Mouse (Mus musculus): Measurements from ENCODE around the gene Zmpste24. TPM values are rescaled to one million over a fixed set of nuclear protein-coding genes. Genes with fewer than 3 reads are reported as not detected.
"Not testable (repeated sequence)": the region's sequence is repeated elsewhere in the genome, so short reads cannot be mapped to it uniquely, and the experiment has no call there.

Gene Zmpste24
- 10 to 100 TPM; 15.0 to 20.3 TPM for total RNA-seq (2021)
- long read RNA-seq, experiment 1, transcript Zmpste24-201 (10 exons, 3,429 nt): major isoform, 38 of 42 reads
- long read RNA-seq, experiment 1, partial matches to known transcripts: 1 of 42 reads
- long read RNA-seq, experiment 1, other reads (novel, unspliced or antisense): 3 of 42 reads
- long read RNA-seq, experiment 2, transcript Zmpste24-201 (10 exons, 3,429 nt): major isoform, 22 of 23 reads
- long read RNA-seq, experiment 2, partial matches to known transcripts: 0 of 23 reads
- long read RNA-seq, experiment 2, other reads (novel, unspliced or antisense): 1 of 23 reads

GRCm38 (mm10) chr4:121097650-121098378 is at the start of gene Zmpste24:
Gene Zmpste24, minus strand, starts transcription at chr4:121098241.
- H3K4me3 ChIP-seq: peak within 1 kb of the TSS; percentile 83
- DNase-seq: peak; percentile 81
- intact Hi-C loops (cut with DNase I): loop anchor here (5.0 kb wide), 1 partner anchor 119 kb away; the partner anchor contains the start of gene Rlf
- peak within 1 kb of the TSS; percentile 90 for H3K27ac ChIP-seq
- TF ChIP-seq CTCF (IDR thresholded peaks at IDR 0.05): no peak

- intact Hi-C loops (cut with DNase I): no loop called here
- DNase-seq: no peak
- TF ChIP-seq CTCF (IDR thresholded peaks at IDR 0.05): no peak
Observed at GRCm38 (mm10) chr4:121109126-121109525, 11.1 kb upstream of the Zmpste24 start, which contains the start of gene Tmco2. Gene Tmco2, minus strand, starts transcription at chr4:121109226.

GRCm38 (mm10) chr4:121103304-121103703 is 5.3 kb upstream of the Zmpste24 start:
- Histone ChIP-seq H3K4me3 (no peak overlapping the region), H3K27ac (no peak overlapping the region)
- intact Hi-C loops (cut with DNase I): no loop called here
- DNase-seq: no peak
- TF ChIP-seq CTCF (IDR thresholded peaks at IDR 0.05): no peak

More at GRCm38 (mm10) chr4:121109126-121109525, 11.1 kb upstream of the Zmpste24 start, which contains the start of gene Tmco2:
- H3K4me3 ChIP-seq: no peak within 1 kb of the TSS
- no peak within 1 kb of the TSS for H3K27ac ChIP-seq

- DNase-seq: no peak
- intact Hi-C loops (cut with DNase I): no loop called here
- no peak for TF ChIP-seq CTCF (IDR thresholded peaks at IDR 0.05)
- Histone ChIP-seq H3K27ac (no peak overlapping the region), H3K4me3 (no peak overlapping the region)
Observed at GRCm38 (mm10) chr4:121090211-121090610, 7.8 kb downstream of the Zmpste24 start.

- TF ChIP-seq CTCF (IDR thresholded peaks at IDR 0.05): no peak
- H3K4me3 ChIP-seq: no peak overlapping the region
- no peak for DNase-seq
- no peak overlapping the region for H3K27ac ChIP-seq
- intact Hi-C loops (cut with DNase I): no loop called here
Observed at GRCm38 (mm10) chr4:121088696-121089095, 9.3 kb downstream of the Zmpste24 start.

GRCm38 (mm10) chr4:121084506-121084905 is 13.5 kb downstream of the Zmpste24 start:
- TF ChIP-seq CTCF (IDR thresholded peaks at IDR 0.05): no peak

GRCm38 (mm10) chr4:121080395-121080794 is 17.6 kb downstream of the Zmpste24 start:
- H3K27ac ChIP-seq: peak overlapping the region; percentile 52; the same call in 1 of the 2 replicates
- no peak for TF ChIP-seq CTCF (IDR thresholded peaks at IDR 0.05)
- DNase-seq: no peak
- intact Hi-C loops (cut with DNase I): no loop called here
- H3K4me3 ChIP-seq: no peak overlapping the region

More at GRCm38 (mm10) chr4:121084506-121084905, 13.5 kb downstream of the Zmpste24 start:
- H3K27ac ChIP-seq: no peak overlapping the region
- no peak for DNase-seq
- intact Hi-C loops (cut with DNase I): no loop called here
- H3K4me3 ChIP-seq: no peak overlapping the region

GRCm38 (mm10) chr4:121077915-121078646 is 20.0 kb downstream of the Zmpste24 start:
- Histone ChIP-seq H3K27ac (no peak overlapping the region), H3K4me3 (no peak overlapping the region)
- DNase-seq: no peak
- TF ChIP-seq CTCF (IDR thresholded peaks at IDR 0.05): no peak
- intact Hi-C loops (cut with DNase I): no loop called here

- no peak overlapping the region for H3K4me3 ChIP-seq
- no peak for TF ChIP-seq CTCF (IDR thresholded peaks at IDR 0.05)
- intact Hi-C loops (cut with DNase I): no loop called here
- no peak for DNase-seq
- no peak overlapping the region for H3K27ac ChIP-seq
Observed at GRCm38 (mm10) chr4:121074250-121074649, 23.8 kb downstream of the Zmpste24 start.

- intact Hi-C loops (cut with DNase I): no loop called here
- no peak overlapping the region for H3K4me3 ChIP-seq
- TF ChIP-seq CTCF (IDR thresholded peaks at IDR 0.05): no peak
- H3K27ac ChIP-seq: no peak overlapping the region
- no peak for DNase-seq
Observed at GRCm38 (mm10) chr4:121065336-121065735, 32.7 kb downstream of the Zmpste24 start.

- H3K27ac ChIP-seq; DNase-seq; H3K4me3 ChIP-seq; intact Hi-C loops (cut with DNase I): not testable (repeated sequence)
Observed at GRCm38 (mm10) chr4:121059218-121059617, 38.8 kb downstream of the Zmpste24 start.

- DNase-seq: no peak
- no peak overlapping the region for H3K27ac ChIP-seq
- no peak for TF ChIP-seq CTCF (IDR thresholded peaks at IDR 0.05)
- no peak overlapping the region for H3K4me3 ChIP-seq
- intact Hi-C loops (cut with DNase I): no loop called here
Observed at GRCm38 (mm10) chr4:121057032-121057431, 41.0 kb downstream of the Zmpste24 start.

- intact Hi-C loops (cut with DNase I): no loop called here
- DNase-seq: no peak
- Histone ChIP-seq H3K4me3 (no peak overlapping the region), H3K27ac (no peak overlapping the region)
- TF ChIP-seq CTCF (IDR thresholded peaks at IDR 0.05): peak; percentile 66
Observed at GRCm38 (mm10) chr4:121056342-121056741, 41.7 kb downstream of the Zmpste24 start.
